Mouse (Mus musculus): ENCODE measurements around the gene Frmd4a. TPM values are rescaled to one million over a fixed set of nuclear protein-coding genes. Genes with fewer than 3 reads are reported as not detected.

Gene Frmd4a
- polyA plus RNA-seq, 1 experiment from 2014 or later, result 39.5 TPM

GRCm38 (mm10) chr2:4445629-4446400 is 428.3 kb downstream of the Frmd4a start:
- H3K27ac ChIP-seq (replicated peaks), result peak overlapping the region; percentile 71
- no peak overlapping the region for H3K4me2 ChIP-seq (replicated peaks)
- H3K4me3 ChIP-seq (replicated peaks), result no peak overlapping the region
- no peaks in the 10 kb centered on the region for H3K9me3 ChIP-seq (replicated peaks)
- H3K27me3 ChIP-seq, result no peaks in the 10 kb centered on the region
- 54% methylated on average over 10 of the region's 10 CpGs for WGBS
- H3K4me1 ChIP-seq, result peaks cover 36% of the 10 kb centered on the region
- H3K9ac ChIP-seq, result no peak overlapping the region
- 0 out of 2 replicates have a peak, but pooled peaks have one; percentile 44 for ATAC-seq (ENCODE audit: insufficient number of reproducible peaks, low FRiP score, low TSS enrichment, low read depth)
- H3K36me3 ChIP-seq, result no peaks in the 10 kb centered on the region

GRCm38 (mm10) chr2:4449860-4450480 is 432.5 kb downstream of the Frmd4a start:
- Histone ChIP-seq H3K4me1 (peaks cover 43% of the 10 kb centered on the region), H3K9ac (no peak overlapping the region), H3K4me2 (replicated peaks) (no peak overlapping the region), H3K27me3 (no peaks in the 10 kb centered on the region), H3K27ac (replicated peaks) (peak overlapping the region; percentile 25; the same call in 1 of the 2 replicates), H3K36me3 (no peaks in the 10 kb centered on the region), H3K4me3 (replicated peaks) (no peak overlapping the region), H3K9me3 (replicated peaks) (no peaks in the 10 kb centered on the region)
- no peak for ATAC-seq (ENCODE audit: insufficient number of reproducible peaks, low FRiP score, low TSS enrichment, low read depth)
- WGBS, result 49% methylated on average over 12 of the region's 12 CpGs

- Histone ChIP-seq H3K4me3 (replicated peaks) (no peak overlapping the region), H3K9me3 (replicated peaks) (no peaks in the 10 kb centered on the region), H3K27ac (replicated peaks) (peak overlapping the region; percentile 11; the same call in 1 of the 2 replicates), H3K4me1 (peaks cover 31% of the 10 kb centered on the region), H3K4me2 (replicated peaks) (no peak overlapping the region), H3K9ac (no peak overlapping the region), H3K27me3 (no peaks in the 10 kb centered on the region), H3K36me3 (no peaks in the 10 kb centered on the region)
- ATAC-seq (ENCODE audit: insufficient number of reproducible peaks, low FRiP score, low TSS enrichment, low read depth), result no peak
- 74% methylated on average over 12 of the region's 12 CpGs for WGBS
Measured at GRCm38 (mm10) chr2:4452590-4453400, 435.3 kb downstream of the Frmd4a start.

GRCm38 (mm10) chr2:4455097-4456025 is 437.8 kb downstream of the Frmd4a start:
- Histone ChIP-seq H3K4me1 (peaks cover 21% of the 10 kb centered on the region), H3K27me3 (no peaks in the 10 kb centered on the region), H3K4me2 (replicated peaks) (no peak overlapping the region), H3K36me3 (no peaks in the 10 kb centered on the region), H3K4me3 (replicated peaks) (no peak overlapping the region), H3K27ac (replicated peaks) (peak overlapping the region; percentile 40; the same call in 1 of the 2 replicates), H3K9me3 (replicated peaks) (no peaks in the 10 kb centered on the region), H3K9ac (no peak overlapping the region)
- no peak; the same call in 1 of the 2 replicates for ATAC-seq (ENCODE audit: insufficient number of reproducible peaks, low FRiP score, low TSS enrichment, low read depth)
- WGBS, result 65% methylated on average over 11 of the region's 11 CpGs

- Histone ChIP-seq H3K27ac (replicated peaks) (no peak overlapping the region), H3K4me3 (replicated peaks) (no peak overlapping the region), H3K9me3 (replicated peaks) (no peaks in the 10 kb centered on the region), H3K9ac (no peak overlapping the region), H3K27me3 (no peaks in the 10 kb centered on the region), H3K36me3 (no peaks in the 10 kb centered on the region), H3K4me1 (peaks cover 21% of the 10 kb centered on the region), H3K4me2 (replicated peaks) (no peak overlapping the region)
- 61% methylated on average over 5 of the region's 5 CpGs for WGBS
- no peak for ATAC-seq (ENCODE audit: insufficient number of reproducible peaks, low FRiP score, low TSS enrichment, low read depth)
Measured at GRCm38 (mm10) chr2:4460897-4461296, 443.4 kb downstream of the Frmd4a start.

- H3K9me3 ChIP-seq (replicated peaks), result no peaks in the 10 kb centered on the region
- H3K27ac ChIP-seq (replicated peaks), result no peak overlapping the region
- WGBS, result 33% methylated on average over 2 of the region's 2 CpGs
- H3K27me3 ChIP-seq, result no peaks in the 10 kb centered on the region
- H3K36me3 ChIP-seq, result no peaks in the 10 kb centered on the region
- H3K4me1 ChIP-seq, result peaks cover 23% of the 10 kb centered on the region
- no peak overlapping the region for H3K9ac ChIP-seq
- H3K4me3 ChIP-seq (replicated peaks), result no peak overlapping the region
- no peak for ATAC-seq (ENCODE audit: insufficient number of reproducible peaks, low FRiP score, low TSS enrichment, low read depth)
- H3K4me2 ChIP-seq (replicated peaks), result no peak overlapping the region
Measured at GRCm38 (mm10) chr2:4461514-4461913, 444.0 kb downstream of the Frmd4a start.

- peaks cover 23% of the 10 kb centered on the region for H3K4me1 ChIP-seq
- ATAC-seq (ENCODE audit: insufficient number of reproducible peaks, low FRiP score, low TSS enrichment, low read depth), result no peak
- WGBS, result 43% methylated on average over 11 of the region's 11 CpGs
- no peak overlapping the region for H3K9ac ChIP-seq
- H3K27ac ChIP-seq (replicated peaks), result no peak overlapping the region
- H3K4me2 ChIP-seq (replicated peaks), result no peak overlapping the region
- H3K36me3 ChIP-seq, result no peaks in the 10 kb centered on the region; the same call in 1 of the 2 replicates
- no peaks in the 10 kb centered on the region for H3K27me3 ChIP-seq
- no peak overlapping the region for H3K4me3 ChIP-seq (replicated peaks)
- no peaks in the 10 kb centered on the region for H3K9me3 ChIP-seq (replicated peaks)
Measured at GRCm38 (mm10) chr2:4462480-4462879, 445.0 kb downstream of the Frmd4a start.

- H3K4me2 ChIP-seq (replicated peaks), result no peak overlapping the region
- H3K9ac ChIP-seq, result no peak overlapping the region
- 64% methylated on average over 3 of the region's 3 CpGs for WGBS
- H3K27me3 ChIP-seq, result no peaks in the 10 kb centered on the region
- peaks cover 11% of the 10 kb centered on the region for H3K4me1 ChIP-seq
- ATAC-seq (ENCODE audit: insufficient number of reproducible peaks, low FRiP score, low TSS enrichment, low read depth), result no peak
- H3K27ac ChIP-seq (replicated peaks), result no peak overlapping the region
- H3K9me3 ChIP-seq (replicated peaks), result no peaks in the 10 kb centered on the region
- no peak overlapping the region for H3K4me3 ChIP-seq (replicated peaks)
- H3K36me3 ChIP-seq, result no peaks in the 10 kb centered on the region; the same call in 1 of the 2 replicates
Measured at GRCm38 (mm10) chr2:4466084-4466483, 448.6 kb downstream of the Frmd4a start.

- no peaks in the 10 kb centered on the region for H3K9me3 ChIP-seq (replicated peaks)
- no peaks in the 10 kb centered on the region for H3K27me3 ChIP-seq
- no peak overlapping the region for H3K27ac ChIP-seq (replicated peaks)
- WGBS, result 91% methylated on average over 7 of the region's 7 CpGs
- no peak overlapping the region for H3K9ac ChIP-seq
- ATAC-seq (ENCODE audit: insufficient number of reproducible peaks, low FRiP score, low TSS enrichment, low read depth), result no peak
- peaks cover 11% of the 10 kb centered on the region for H3K4me1 ChIP-seq
- no peak overlapping the region for H3K4me3 ChIP-seq (replicated peaks)
- H3K4me2 ChIP-seq (replicated peaks), result no peak overlapping the region
- no peaks in the 10 kb centered on the region; the same call in 1 of the 2 replicates for H3K36me3 ChIP-seq
Measured at GRCm38 (mm10) chr2:4467314-4467713, 449.8 kb downstream of the Frmd4a start.

GRCm38 (mm10) chr2:4472760-4473480 is 455.4 kb downstream of the Frmd4a start:
- no peak for ATAC-seq (ENCODE audit: insufficient number of reproducible peaks, low FRiP score, low TSS enrichment, low read depth)
- Histone ChIP-seq H3K4me1 (peaks cover 34% of the 10 kb centered on the region), H3K4me3 (replicated peaks) (no peak overlapping the region), H3K4me2 (replicated peaks) (no peak overlapping the region), H3K36me3 (no peaks in the 10 kb centered on the region), H3K27me3 (no peaks in the 10 kb centered on the region), H3K9me3 (replicated peaks) (no peaks in the 10 kb centered on the region), H3K9ac (no peak overlapping the region), H3K27ac (replicated peaks) (peak overlapping the region; percentile 51; the same call in 1 of the 2 replicates)
- WGBS, result 49% methylated on average over 7 of the region's 7 CpGs
